Mouse (Mus musculus) lung, embryonic 16.5 days (tissue): ENCODE results near the gene Gm14308. TPM values are rescaled to one million over a fixed set of nuclear protein-coding genes. Genes with fewer than 3 reads are reported as not detected.
"Not testable (repeated sequence)": the region's sequence is repeated elsewhere in the genome, so short reads cannot be mapped to it uniquely, and the experiment has no call there.

Experiments used
- ATAC-seq: fragments of 200-750 bp; cut with Nextera tagmentation; 2 replicates; pipeline ENCODE4 v1.8.0; 2017; ENCODE audit warnings: low read depth, mild to moderate bottlenecking, moderate library complexity
- H3K27ac ChIP-seq: fragments of 300-500 bp; sonication (generic); 2 replicates; pipeline ENCODE4 v1.5.1; 2014; ENCODE audit warnings: mild to moderate bottlenecking, control low read depth, low read length
- H3K27me3 ChIP-seq: fragments of 300-500 bp; sonication (generic); 2 replicates; pipeline ENCODE4 v1.6.1; 2014; ENCODE audit warnings: low read depth, low read length, mixed read lengths; ENCODE audit not compliant: control insufficient read depth, insufficient read depth
- H3K36me3 ChIP-seq: fragments of 300-500 bp; sonication (generic); 2 replicates; pipeline ENCODE4 v1.6.1; 2014; ENCODE audit warnings: low read length; ENCODE audit not compliant: control insufficient read depth, insufficient read depth
- H3K4me1 ChIP-seq: fragments of 300-500 bp; sonication (generic); replicated peaks from 2 replicates; pipeline ENCODE4 v1.6.1; 2014; ENCODE audit warnings: low read length, mixed read lengths; ENCODE audit not compliant: control insufficient read depth, insufficient read depth
- H3K4me2 ChIP-seq: fragments of 300-500 bp; sonication (generic); 2 replicates; pipeline ENCODE4 v1.6.1; 2014; ENCODE audit warnings: low read depth, low read length, control low read depth
- H3K4me3 ChIP-seq: fragments of 300-500 bp; sonication (generic); 2 replicates; pipeline ENCODE4 v1.5.1; 2014; ENCODE audit warnings: mild to moderate bottlenecking, low read length, control low read depth
- H3K9ac ChIP-seq: fragments of 300-500 bp; sonication (generic); 2 replicates; pipeline ENCODE4 v1.6.1; 2014; ENCODE audit warnings: low read length, control low read depth
- H3K9me3 ChIP-seq: fragments of 300-500 bp; sonication (generic); 2 replicates; pipeline ENCODE4 v1.6.1; 2016; ENCODE audit warnings: low read length; ENCODE audit not compliant: control insufficient read depth
- WGBS: fragments of 180-500 bp; shearing (Covaris S2); extraction: QIAGEN DNeasy Blood & Tissue Kit; methylation state at CpG from one replicate; pipeline ENCODE4 v1.1.7; 2014; 5-methylcytosine and 5-hydroxymethylcytosine counted together
- polyA plus RNA-seq: library from polyadenylated mRNA; unstranded; fragments of >200 nt; fragmentation: Nextera tagmentation; extraction: Ambion mirVana; gene quantifications from 2 replicates; pipeline ENCODE4 v1.2.1, GENCODE M21; 2015

Gene Gm14308
- polyA plus RNA-seq = 4.9 and 23.4 TPM in 2 replicates

GRCm38 (mm10) chr2:176636244-176636643 is at the start of gene Gm14308:
Gene Gm14308, minus strand, starts transcription at chr2:176636344.
- H3K9me3 ChIP-seq, H3K9ac ChIP-seq, H3K36me3 ChIP-seq, H3K4me1 ChIP-seq, ATAC-seq, H3K4me2 ChIP-seq, H3K27ac ChIP-seq, H3K4me3 ChIP-seq, H3K27me3 ChIP-seq: not testable (repeated sequence)
- WGBS = no CpG with 5 or more reads among the region's 4 CpGs

- H3K4me3 ChIP-seq, H3K27me3 ChIP-seq, H3K36me3 ChIP-seq, H3K4me1 ChIP-seq, H3K9ac ChIP-seq, ATAC-seq, H3K9me3 ChIP-seq, H3K27ac ChIP-seq, H3K4me2 ChIP-seq: not testable (repeated sequence)
- no CpG with 5 or more reads among the region's 6 CpGs for whole genome bisulfite sequencing
These were observed 34.1 kb upstream of the Gm14308 start, which contains the start of gene Zfp973 for GRCm38 (mm10) chr2:176670222-176670621. Gene Zfp973, plus strand, starts transcription at chr2:176670522.

Other genes with a start within 250 kb of the Gm14308 start
- gene Gm14435, start 212.8 kb downstream of the Gm14308 start, polyA plus RNA-seq = 16.0 and 16.9 TPM in 2 replicates
- gene Gm14434, start 149.6 kb downstream of the Gm14308 start, polyA plus RNA-seq = 2.0 and 4.7 TPM in 2 replicates
- not detected in 2 replicates for gene Zfp967, start 115.3 kb downstream of the Gm14308 start, polyA plus RNA-seq
- 9.1 and 10.1 TPM in 2 replicates for gene Zfp973, start 34.2 kb upstream of the Gm14308 start, polyA plus RNA-seq
- gene Gm14305, start 72.0 kb upstream of the Gm14308 start, polyA plus RNA-seq = 30.5 and 30.9 TPM in 2 replicates
- 13.8 and 18.2 TPM in 2 replicates for gene Gm14295, start 162.3 kb upstream of the Gm14308 start, polyA plus RNA-seq
- gene Gm14408, start 194.8 kb upstream of the Gm14308 start, polyA plus RNA-seq = not detected in 2 replicates